Mouse (Mus musculus) forebrain, embryonic 13.5 days (tissue): ENCODE measurements around the gene Slc35a2. TPM values are rescaled to one million over a fixed set of nuclear protein-coding genes. Genes with fewer than 3 reads are reported as not detected.
"Not testable (repeated sequence)": the region's sequence is repeated elsewhere in the genome, so short reads cannot be mapped to it uniquely, and the experiment has no call there.

Source experiments
- ATAC-seq: fragments of 200-750 bp; cut with Nextera tagmentation; 2 replicates; pipeline ENCODE4 v1.8.0; 2017
- H3K27ac ChIP-seq: fragments of 300-500 bp; sonication (generic); 2 replicates; pipeline ENCODE4 v1.5.1; 2015; ENCODE audit warnings: inconsistent platforms, mild to moderate bottlenecking, moderate library complexity
- H3K27me3 ChIP-seq: fragments of 300-500 bp; sonication (generic); 2 replicates; pipeline ENCODE4 v1.6.1; 2015; ENCODE audit warnings: mild to moderate bottlenecking, inconsistent platforms
- H3K36me3 ChIP-seq: fragments of 300-500 bp; sonication (generic); 2 replicates; pipeline ENCODE4 v1.6.1; 2015; ENCODE audit warnings: mild to moderate bottlenecking, inconsistent platforms; ENCODE audit not compliant: poor library complexity, severe bottlenecking
- H3K4me1 ChIP-seq: fragments of 300-500 bp; sonication (generic); 2 replicates; pipeline ENCODE4 v1.6.1; 2015; ENCODE audit warnings: inconsistent platforms
- H3K4me2 ChIP-seq: fragments of 300-500 bp; sonication (generic); 2 replicates; pipeline ENCODE4 v1.6.1; 2015; ENCODE audit warnings: inconsistent platforms, mild to moderate bottlenecking, moderate library complexity
- H3K4me3 ChIP-seq: fragments of 300-500 bp; sonication (generic); 2 replicates; pipeline ENCODE4 v1.5.1; 2015; ENCODE audit warnings: mild to moderate bottlenecking, inconsistent platforms
- H3K9ac ChIP-seq: fragments of 300-500 bp; sonication (generic); 2 replicates; pipeline ENCODE4 v1.6.1; 2015; ENCODE audit warnings: mild to moderate bottlenecking, inconsistent platforms
- H3K9me3 ChIP-seq: fragments of 300-500 bp; sonication (generic); replicated peaks from 2 replicates; pipeline ENCODE4 v1.6.1; 2016; ENCODE audit warnings: inconsistent platforms
- WGBS: fragments of 180-500 bp; shearing (Covaris S2); methylation state at CpG from one replicate; pipeline ENCODE4 v1.1.7; 2015; 5-methylcytosine and 5-hydroxymethylcytosine counted together
- polyA plus RNA-seq: library from polyadenylated mRNA; unstranded; fragments of >200 nt; fragmentation: Nextera tagmentation; extraction: Ambion mirVana; gene quantifications from 2 replicates; pipeline ENCODE4 v1.2.1, GENCODE M21; 2015

Slc35a2 gene
- polyA plus RNA-seq, 1 experiment from 2014 or later: 29.7 TPM

DNA sequence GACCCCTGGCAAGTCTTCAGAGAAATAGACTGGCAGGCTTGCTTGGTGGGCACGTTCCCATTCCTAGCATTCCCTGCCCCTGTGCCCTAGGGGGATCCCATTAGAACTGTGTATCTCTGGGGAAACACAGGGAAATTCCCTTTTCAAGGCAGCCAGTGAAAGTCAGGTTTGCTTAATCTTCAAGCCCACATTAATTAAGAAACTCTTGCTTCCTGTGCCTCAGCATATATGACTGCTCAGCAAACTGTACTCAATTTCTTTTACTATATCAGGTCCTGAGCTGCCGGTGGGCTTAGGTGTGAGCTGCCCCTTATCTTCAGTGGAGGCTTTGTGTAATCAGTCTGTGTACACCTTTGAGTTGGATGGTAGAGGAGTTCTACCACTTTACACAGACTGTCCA is 18.0 kb upstream of the Slc35a2 start:
- peaks cover 8% of the 10 kb centered on the region; the same call in 1 of the 2 replicates for H3K4me1 ChIP-seq
- H3K27me3 ChIP-seq: no peaks in the 10 kb centered on the region
- H3K27ac ChIP-seq: no peak overlapping the region
- H3K36me3 ChIP-seq: peaks cover 14% of the 10 kb centered on the region; the same call in 1 of the 2 replicates
- ATAC-seq: no peak
- no peak overlapping the region for H3K9ac ChIP-seq
- no peak overlapping the region for H3K4me3 ChIP-seq
- 66% methylated on average over 2 of the region's 2 CpGs for WGBS
- H3K9me3 ChIP-seq: no peaks in the 10 kb centered on the region
- no peak overlapping the region for H3K4me2 ChIP-seq

GRCm38 (mm10) chrX:7867141-7867540 is 16.7 kb upstream of the Slc35a2 start:
- H3K9ac ChIP-seq: no peak overlapping the region
- H3K4me1 ChIP-seq: peaks cover 8% of the 10 kb centered on the region; the same call in 1 of the 2 replicates
- H3K4me2 ChIP-seq: no peak overlapping the region
- H3K27ac ChIP-seq: no peak overlapping the region
- no peaks in the 10 kb centered on the region for H3K27me3 ChIP-seq
- 95% methylated on average over 1 of the region's 1 CpGs for WGBS
- ATAC-seq: no peak
- H3K9me3 ChIP-seq: no peaks in the 10 kb centered on the region
- H3K4me3 ChIP-seq: no peak overlapping the region
- peaks cover 18% of the 10 kb centered on the region for H3K36me3 ChIP-seq

GRCm38 (mm10) chrX:7868506-7868905 is 15.3 kb upstream of the Slc35a2 start:
- Histone ChIP-seq H3K27me3 (no peaks in the 10 kb centered on the region), H3K4me1 (peaks cover 8% of the 10 kb centered on the region; the same call in 1 of the 2 replicates), H3K36me3 (peaks cover 28% of the 10 kb centered on the region), H3K27ac (no peak overlapping the region), H3K9ac (no peak overlapping the region), H3K9me3 (0 out of 2 replicates have a peak, but pooled peaks cover 3% of the 10 kb centered on the region), H3K4me3 (no peak overlapping the region), H3K4me2 (no peak overlapping the region)
- 27% methylated on average over 2 of the region's 2 CpGs for WGBS
- ATAC-seq: no peak

DNA sequence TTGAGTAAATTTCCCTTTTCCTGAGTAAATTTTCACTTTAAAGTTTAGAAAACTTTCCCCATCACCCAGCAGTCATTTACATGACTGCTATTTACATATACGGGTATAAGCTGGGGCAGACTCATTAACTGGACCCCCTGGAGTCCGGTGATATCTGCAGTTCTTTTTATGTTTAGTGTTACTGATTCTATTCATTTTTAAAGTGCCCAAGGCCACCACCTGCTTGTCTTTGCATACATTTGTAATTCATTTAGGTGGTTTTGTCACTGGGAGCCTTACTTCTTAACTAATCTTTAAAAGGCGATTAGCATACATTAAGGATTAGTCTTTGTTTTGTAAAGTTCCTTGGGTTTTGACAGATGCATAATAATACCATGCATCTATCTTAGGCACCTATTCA is 14.0 kb upstream of the Slc35a2 start:
- no peak for ATAC-seq
- H3K27ac ChIP-seq: no peak overlapping the region
- H3K4me1 ChIP-seq: peaks cover 8% of the 10 kb centered on the region; the same call in 1 of the 2 replicates
- 20% methylated on average over 3 of the region's 3 CpGs for WGBS
- no peak overlapping the region for H3K4me2 ChIP-seq
- H3K9ac ChIP-seq: no peak overlapping the region
- no peak overlapping the region for H3K4me3 ChIP-seq
- peaks cover 41% of the 10 kb centered on the region for H3K36me3 ChIP-seq
- no peaks in the 10 kb centered on the region for H3K27me3 ChIP-seq
- H3K9me3 ChIP-seq: 0 out of 2 replicates have a peak, but pooled peaks cover 3% of the 10 kb centered on the region

GRCm38 (mm10) chrX:7878007-7878419 is 5.8 kb upstream of the Slc35a2 start, which contains the start of gene Pim2:
Gene Pim2 (plus strand): TSS chrX:7878262.
- peaks cover 19% of the 10 kb centered on the region for H3K36me3 ChIP-seq
- 14% methylated on average over 31 of the region's 38 CpGs for whole genome bisulfite sequencing
- peak; percentile 93 for ATAC-seq
- peak within 1 kb of the TSS; percentile 68 for H3K9ac ChIP-seq
- H3K27ac ChIP-seq: no peak within 1 kb of the TSS; the same call in 1 of the 2 replicates
- H3K4me2 ChIP-seq: peak within 1 kb of the TSS; percentile 85
- H3K27me3 ChIP-seq: no peaks in the 10 kb centered on the region
- peaks cover 10% of the 10 kb centered on the region; the same call in 1 of the 2 replicates for H3K4me1 ChIP-seq
- no peaks in the 10 kb centered on the region for H3K9me3 ChIP-seq
- H3K4me3 ChIP-seq: peak within 1 kb of the TSS; percentile 49

DNA sequence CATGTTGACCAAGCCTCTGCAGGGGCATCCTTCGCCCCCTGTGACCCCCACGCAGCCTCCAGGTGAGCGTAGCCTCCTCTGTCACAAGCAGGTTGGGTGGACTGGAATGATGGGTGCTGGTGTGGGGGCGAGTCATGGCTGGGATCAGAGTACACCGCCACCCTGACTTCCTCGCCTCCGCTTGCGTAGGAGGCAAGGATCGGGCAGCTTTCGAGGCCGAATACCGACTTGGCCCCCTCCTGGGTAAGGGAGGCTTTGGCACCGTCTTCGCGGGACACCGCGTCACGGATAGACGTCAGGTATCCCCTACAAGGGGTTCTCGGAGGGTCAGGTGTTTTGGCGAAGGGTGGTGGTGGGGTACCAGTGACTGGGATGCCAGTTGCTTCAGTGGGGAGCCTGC is 5.3 kb upstream of the Slc35a2 start:
- WGBS: 18% methylated on average over 21 of the region's 21 CpGs
- Histone ChIP-seq H3K4me2 (peak overlapping the region; percentile 85), H3K27me3 (no peaks in the 10 kb centered on the region), H3K36me3 (peaks cover 16% of the 10 kb centered on the region), H3K4me1 (peaks cover 10% of the 10 kb centered on the region; the same call in 1 of the 2 replicates), H3K27ac (no peak overlapping the region), H3K4me3 (peak overlapping the region; percentile 49), H3K9me3 (no peaks in the 10 kb centered on the region), H3K9ac (peak overlapping the region; percentile 68)
- peak; percentile 42 for ATAC-seq

GRCm38 (mm10) chrX:7879819-7880218 is 4.0 kb upstream of the Slc35a2 start:
- no peaks in the 10 kb centered on the region for H3K9me3 ChIP-seq
- H3K27ac ChIP-seq: no peak overlapping the region
- no peaks in the 10 kb centered on the region for H3K27me3 ChIP-seq
- H3K4me2 ChIP-seq: peak overlapping the region; percentile 85
- 0 out of 2 replicates have a peak, but pooled peaks cover 3% of the 10 kb centered on the region for H3K36me3 ChIP-seq
- H3K4me3 ChIP-seq: peak overlapping the region; percentile 49
- H3K4me1 ChIP-seq: peaks cover 12% of the 10 kb centered on the region
- no peak overlapping the region for H3K9ac ChIP-seq
- ATAC-seq: peak; percentile 44
- 13% methylated on average over 11 of the region's 11 CpGs for WGBS

DNA sequence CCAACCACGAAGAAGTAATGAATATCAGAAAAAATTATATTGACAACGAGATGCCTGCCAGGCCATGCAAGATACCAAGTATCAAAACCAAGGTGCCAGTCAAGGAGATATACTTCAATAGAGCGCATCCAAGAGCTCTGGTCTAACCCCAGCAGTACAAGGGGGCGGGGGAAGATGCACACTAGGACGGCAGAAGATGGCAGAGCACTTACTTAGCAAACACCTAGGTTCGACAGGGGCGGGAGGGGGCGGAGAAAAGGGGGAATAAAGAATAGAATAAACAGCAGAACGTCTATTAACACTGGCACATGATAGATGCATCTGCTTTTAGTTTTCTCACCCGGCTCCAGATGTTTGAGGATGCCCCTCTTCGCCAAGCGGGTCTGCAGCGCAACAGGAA is 14.4 kb downstream of the Slc35a2 start:
- Histone ChIP-seq H3K27ac (no peak overlapping the region), H3K9me3 (no peaks in the 10 kb centered on the region), H3K4me3 (peak overlapping the region; percentile 54), H3K9ac (peak overlapping the region; percentile 63), H3K4me2 (peak overlapping the region; percentile 61), H3K36me3 (peaks cover 22% of the 10 kb centered on the region), H3K4me1 (peaks cover 7% of the 10 kb centered on the region), H3K27me3 (no peaks in the 10 kb centered on the region)
- WGBS: 29% methylated on average over 13 of the region's 13 CpGs
- no peak for ATAC-seq

DNA sequence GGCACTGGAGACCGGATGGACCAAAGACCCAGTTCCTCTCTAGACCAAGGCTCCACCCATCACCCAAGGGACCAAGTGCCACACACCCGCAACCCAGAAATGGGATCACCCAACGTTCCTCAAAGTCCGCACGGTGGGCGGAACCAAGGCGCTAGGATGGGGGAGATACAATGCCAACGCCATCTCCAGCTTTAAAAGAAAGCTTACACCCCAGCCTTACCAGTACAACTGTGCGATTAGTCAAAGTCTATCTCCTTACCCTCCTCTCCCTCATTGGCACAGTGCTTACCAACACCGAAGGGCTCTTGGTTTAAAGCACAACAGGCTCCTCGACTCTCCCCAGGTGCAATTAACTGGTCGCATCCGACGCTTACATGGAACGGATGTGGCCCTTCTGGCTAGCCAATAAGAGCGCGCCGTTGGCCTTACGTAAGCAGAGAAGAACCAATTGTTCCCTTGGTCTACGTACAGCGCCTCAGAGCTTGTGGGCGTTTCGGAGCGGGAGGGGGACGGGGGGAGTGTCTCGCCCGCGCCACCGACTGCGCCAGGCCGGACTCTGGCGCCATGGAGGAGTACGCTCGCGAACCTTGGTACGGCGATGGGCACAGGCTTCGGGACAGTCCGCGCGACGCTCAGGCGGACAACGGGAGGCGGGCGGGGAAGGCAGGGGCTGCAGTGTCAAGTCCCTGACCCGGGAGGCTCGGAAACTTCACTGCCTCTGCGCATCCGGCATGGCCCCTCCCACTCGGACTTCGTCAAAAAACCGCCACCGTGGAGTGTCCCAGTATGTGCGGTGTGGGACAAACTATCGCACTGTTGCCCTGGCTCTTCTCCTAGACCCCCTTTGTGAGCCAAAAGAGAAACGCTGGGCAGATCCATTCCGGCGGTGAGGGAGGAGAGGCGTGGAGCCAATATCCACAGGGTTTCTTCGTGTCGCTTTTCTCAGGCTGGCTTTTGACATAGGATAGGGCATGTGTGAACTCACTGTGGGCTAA is 15.3 kb downstream of the Slc35a2 start, which contains the start of the genes Pqbp1 and Timm17b:
Gene Pqbp1 (minus strand): TSS at position 390 of the 995 bp plus-strand sequence.
Gene Timm17b (plus strand): TSS at position 478 of the 995 bp plus-strand sequence.
- H3K4me2 ChIP-seq: peak within 1 kb of the TSS; percentile 61
- H3K9me3 ChIP-seq: no peaks in the 10 kb centered on the region
- ATAC-seq: peak; percentile 99
- H3K9ac ChIP-seq: peak within 1 kb of the TSS; percentile 72
- H3K27ac ChIP-seq: peak within 1 kb of the TSS; percentile 78
- no peaks in the 10 kb centered on the region for H3K27me3 ChIP-seq
- H3K4me1 ChIP-seq: peaks cover 7% of the 10 kb centered on the region
- 16% methylated on average over 57 of the region's 62 CpGs for WGBS
- peak within 1 kb of the TSS; percentile 54 for H3K4me3 ChIP-seq
- peaks cover 20% of the 10 kb centered on the region for H3K36me3 ChIP-seq

GRCm38 (mm10) chrX:7904441-7904840 is 20.6 kb downstream of the Slc35a2 start:
- no peaks in the 10 kb centered on the region for H3K27me3 ChIP-seq
- no peaks in the 10 kb centered on the region for H3K9me3 ChIP-seq
- no peak overlapping the region for H3K4me3 ChIP-seq
- H3K4me2 ChIP-seq: no peak overlapping the region
- WGBS: 89% methylated on average over 5 of the region's 5 CpGs
- ATAC-seq: no peak
- H3K27ac ChIP-seq: no peak overlapping the region
- H3K4me1 ChIP-seq: no peaks in the 10 kb centered on the region
- H3K36me3 ChIP-seq: peaks cover 16% of the 10 kb centered on the region; the same call in 1 of the 2 replicates
- no peak overlapping the region for H3K9ac ChIP-seq

DNA sequence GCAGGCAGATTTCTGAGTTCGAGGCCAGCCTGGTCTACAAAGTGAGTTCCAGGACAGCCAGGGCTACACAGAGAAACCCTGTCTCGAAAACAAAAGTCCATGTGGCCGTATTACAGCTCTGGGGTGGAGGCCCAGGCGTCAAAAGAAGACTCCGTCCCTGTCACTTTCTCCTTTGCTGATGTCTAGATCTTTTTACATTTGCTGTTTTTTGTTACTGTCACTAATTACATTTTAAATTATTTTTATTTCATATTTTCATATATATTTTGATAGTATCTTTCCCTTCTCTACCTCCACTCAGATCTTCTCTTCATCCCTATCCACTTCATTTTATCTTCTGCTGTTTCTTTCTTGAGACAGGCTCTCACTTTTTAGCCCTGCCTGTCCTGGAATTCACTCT is 23.9 kb downstream of the Slc35a2 start, which contains the start of gene Gm10491:
Gene Gm10491 (minus strand): TSS at position 101 of the 400 bp plus-strand sequence.
- no peak within 1 kb of the TSS for H3K4me3 ChIP-seq
- no peaks in the 10 kb centered on the region for H3K4me1 ChIP-seq
- ATAC-seq: no peak
- no peak within 1 kb of the TSS for H3K4me2 ChIP-seq
- H3K36me3 ChIP-seq: peaks cover 16% of the 10 kb centered on the region; the same call in 1 of the 2 replicates
- H3K9me3 ChIP-seq: no peaks in the 10 kb centered on the region
- H3K27ac ChIP-seq: no peak within 1 kb of the TSS
- 88% methylated on average over 5 of the region's 5 CpGs for WGBS
- H3K9ac ChIP-seq: no peak within 1 kb of the TSS
- no peaks in the 10 kb centered on the region for H3K27me3 ChIP-seq

GRCm38 (mm10) chrX:7909242-7909641 is 25.4 kb downstream of the Slc35a2 start, which contains the start of gene Gm10490:
Gene Gm10490 (plus strand): TSS chrX:7909542.
- H3K36me3 ChIP-seq: peaks cover 16% of the 10 kb centered on the region; the same call in 1 of the 2 replicates
- not testable (repeated sequence) for H3K27ac ChIP-seq, H3K4me3 ChIP-seq, H3K9me3 ChIP-seq, H3K9ac ChIP-seq, H3K27me3 ChIP-seq, ATAC-seq, H3K4me2 ChIP-seq, H3K4me1 ChIP-seq
- 97% methylated on average over 4 of the region's 4 CpGs for WGBS
